ENCODE assay signal across 8 mouse cellular contexts in genomic region chr13:48260690-48261278, GRCm38 (mm10). TPM values are rescaled to one million over a fixed set of nuclear protein-coding genes. Genes with fewer than 3 reads are reported as not detected.
DNase-seq lines count a peak whose midpoint lies in the region; ATAC-seq and TF ChIP-seq lines count a peak whose summit lies in the region.

Gene Id4, plus strand, starts transcription at chr13:48261228.

- peak within 1 kb of the TSS; percentile 60 for H3K4me2 ChIP-seq in hindbrain, embryonic 15.5 days

- peak; percentile 98 for ATAC-seq in hindbrain, embryonic 15.5 days (ENCODE audit: low FRiP score, low read depth)

- H3K9me3 ChIP-seq in hindbrain, embryonic 15.5 days: no peaks in the 10 kb centered on the region

- DNase-seq in adrenal gland, adult 18-20 months (ENCODE audit: low spot score in 2 of 2): peak; percentile 89 to 94
- peak; percentile 91 to 94 for DNase-seq in cerebellum, postnatal 4 days (ENCODE audit: low spot score in 2 of 2)
- DNase-seq in gastrocnemius, adult 2 months: peak; percentile 98
- peak; percentile 90 for DNase-seq in layer of hippocampus, postnatal 36 days
- peak; percentile 93 for DNase-seq in lung, postnatal 14 days
- DNase-seq in right cerebral cortex, postnatal 10 days (ENCODE audit: low spot score in 2 of 2): peak; percentile 97
- peak; percentile 95 for DNase-seq in yolk sac, embryonic 10.5 days (ENCODE audit: low spot score)

- intact Hi-C loops in gastrocnemius, adult 2 months (cut with DNase I): loop anchor here (2.0 kb wide), 1 partner anchor 32 kb away; no protein-coding TSS in a partner anchor

- H3K27me3 ChIP-seq in hindbrain, embryonic 15.5 days: no peaks in the 10 kb centered on the region

- TF ChIP-seq CTCF in gastrocnemius, adult 2 months (IDR thresholded peaks at IDR 0.05): no peak

- peak within 1 kb of the TSS; percentile 88 for H3K4me3 ChIP-seq in gastrocnemius, adult 2 months
- peak within 1 kb of the TSS; percentile 87 for H3K4me3 ChIP-seq in hindbrain, embryonic 15.5 days

- WGBS in hindbrain, embryonic 15.5 days: under 1% methylated on average over 52 of the region's 52 CpGs

- H3K9ac ChIP-seq in hindbrain, embryonic 15.5 days: peak within 1 kb of the TSS; percentile 98

- H3K27ac ChIP-seq in gastrocnemius, adult 2 months: peak within 1 kb of the TSS; percentile 80
- H3K27ac ChIP-seq in hindbrain, embryonic 15.5 days (replicated peaks): peak within 1 kb of the TSS; percentile 97

- H3K36me3 ChIP-seq in hindbrain, embryonic 15.5 days: no peaks in the 10 kb centered on the region

- peaks cover 21% of the 10 kb centered on the region for H3K4me1 ChIP-seq in hindbrain, embryonic 15.5 days (replicated peaks)

RNA-seq across cellular contexts. Expression of gene Id4, which starts in this region (rescaled TPM):
- total RNA-seq in adrenal gland, adult 18-20 months (2021): 1 to 10 TPM; 1.2 to 1.3 TPM
- total RNA-seq in gastrocnemius, adult 2 months (2021): under 1 TPM; 0.59 to 0.70 TPM
- polyA plus RNA-seq in hindbrain, embryonic 15.5 days (2015; fragmentation: Nextera tagmentation; extraction: Ambion mirVana): 96.6 and 119 TPM in 2 replicates
- total RNA-seq in layer of hippocampus, postnatal 36 days (2021): 10 to 100 TPM; 51.0 to 52.3 TPM

Comparison
In these comparisons a context has a peak if more than half of its experiments do, and no peak if none do; other contexts are left out.
1. Peak in every context shown above with its lines: DNase-seq, ATAC-seq, H3K4me3 ChIP-seq and H3K27ac ChIP-seq.
2. RNA of gene Id4 (total RNA-seq): 51.0 to 52.3 TPM in layer of hippocampus, postnatal 36 days; 1.2 to 1.3 TPM in adrenal gland, adult 18-20 months and 0.59 to 0.70 TPM in gastrocnemius, adult 2 months; every median in the first group is over 10 times any median in the second.
3. Peak in DNase-seq, H3K4me3 ChIP-seq and H3K27ac ChIP-seq in gastrocnemius, adult 2 months; RNA of the gene not detected or under 1 TPM.